Mouse (Mus musculus) urinary bladder, adult 18-20 months (tissue): ENCODE data around the gene Celf2.
A peak's percentile ranks its signal among the peaks of the same experiment; 100 is the strongest.

Experiments used
- DNase-seq, 2 experiments: peaks; one replicate each; pipeline ENCODE4 v3.0.0; 2022; ENCODE audit warnings: low spot score in 2 of 2, mixed read lengths in 2 of 2

Celf2 gene

DNA sequence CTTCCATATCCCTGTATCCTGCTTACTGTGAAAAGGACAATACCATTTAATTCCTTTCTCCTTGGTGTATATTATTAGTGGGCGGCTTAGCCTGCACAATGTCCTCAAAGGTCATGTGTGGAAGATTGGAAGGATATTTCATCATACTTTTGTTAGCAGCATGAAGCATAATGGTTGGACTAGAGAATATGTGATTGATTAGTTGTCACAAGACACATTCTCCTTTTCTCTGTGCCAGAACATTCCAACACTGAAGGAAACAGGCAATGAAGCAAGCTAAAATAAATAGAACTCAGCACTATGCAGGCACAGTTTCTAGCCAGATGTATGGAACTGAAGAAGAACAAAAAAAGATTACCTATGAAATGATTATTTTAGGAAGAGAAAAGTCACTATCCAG is 482.6 kb downstream of the Celf2 start:
- no peak for DNase-seq

DNA sequence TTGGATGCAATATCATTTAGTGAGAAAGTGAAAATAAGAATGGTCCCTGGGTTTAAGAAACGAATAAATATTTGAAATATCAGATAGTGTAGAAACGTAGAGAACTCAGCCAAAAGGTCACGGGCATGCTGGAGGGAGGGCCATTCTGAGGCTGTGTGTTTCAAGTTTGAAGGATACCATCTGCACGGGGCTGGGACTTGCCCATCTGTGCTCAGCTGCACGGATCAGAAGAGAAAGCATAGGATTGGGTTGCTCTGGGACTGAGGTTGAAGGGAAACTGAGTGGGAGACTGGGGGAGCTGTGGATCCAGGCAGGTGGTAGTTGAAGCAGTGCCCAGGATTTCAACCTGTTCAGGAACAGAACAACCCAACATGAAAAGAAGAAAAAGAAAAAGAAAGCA is 483.8 kb downstream of the Celf2 start:
- DNase-seq = peak in 1 of 2 experiments; percentile 18

DNA sequence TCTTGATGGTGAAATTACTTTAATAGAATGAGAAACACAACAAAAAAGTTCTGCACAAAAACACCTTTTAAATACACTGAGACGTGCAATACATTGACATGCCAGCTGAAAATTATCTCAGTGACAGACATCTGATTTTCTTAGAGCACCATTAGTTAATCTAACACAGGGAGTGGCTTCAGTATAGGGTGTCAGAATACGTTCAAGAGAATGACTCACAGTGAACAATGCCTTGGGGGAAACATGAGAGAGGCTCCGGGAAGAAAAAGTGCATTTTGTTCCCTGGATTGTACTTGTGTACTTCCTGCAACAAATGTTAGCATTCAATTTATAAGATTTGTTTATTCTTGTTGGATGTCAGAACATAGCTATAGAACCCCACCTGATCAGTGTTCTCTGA is 487.2 kb downstream of the Celf2 start:
- DNase-seq = no peak

DNA sequence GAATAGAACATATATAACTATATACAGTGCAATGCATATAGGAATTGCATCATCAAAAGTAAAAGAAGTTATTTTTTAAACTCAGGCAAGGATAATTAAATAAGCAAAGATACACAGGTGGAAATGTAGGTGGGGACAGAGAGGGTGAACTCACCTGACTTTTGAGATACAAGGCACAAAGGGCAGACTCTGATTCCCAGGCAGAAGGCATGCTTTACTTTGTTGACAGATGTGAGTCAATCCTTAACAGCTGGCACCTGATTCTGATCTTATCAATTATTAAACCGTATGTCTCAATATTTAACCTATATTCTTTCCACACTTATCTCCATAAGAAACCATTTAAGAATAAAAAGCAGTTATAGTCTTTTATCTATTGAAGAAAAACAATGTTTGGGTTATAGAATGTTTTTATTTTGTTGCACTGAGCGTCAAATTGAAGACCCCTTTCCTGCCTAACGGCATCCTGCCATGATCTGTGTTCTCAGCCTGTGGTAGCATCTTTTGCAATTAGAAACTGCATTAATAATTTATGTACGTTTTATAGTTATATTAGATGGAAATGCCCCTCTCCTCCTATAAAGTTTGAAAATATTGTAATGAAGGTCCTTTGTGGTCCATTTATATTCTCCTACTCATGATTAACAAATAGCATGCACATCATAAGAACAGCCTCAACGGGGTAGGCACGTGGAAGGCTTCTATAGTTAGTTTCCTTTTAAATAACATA is 491.8 kb downstream of the Celf2 start:
- DNase-seq = no peak

DNA sequence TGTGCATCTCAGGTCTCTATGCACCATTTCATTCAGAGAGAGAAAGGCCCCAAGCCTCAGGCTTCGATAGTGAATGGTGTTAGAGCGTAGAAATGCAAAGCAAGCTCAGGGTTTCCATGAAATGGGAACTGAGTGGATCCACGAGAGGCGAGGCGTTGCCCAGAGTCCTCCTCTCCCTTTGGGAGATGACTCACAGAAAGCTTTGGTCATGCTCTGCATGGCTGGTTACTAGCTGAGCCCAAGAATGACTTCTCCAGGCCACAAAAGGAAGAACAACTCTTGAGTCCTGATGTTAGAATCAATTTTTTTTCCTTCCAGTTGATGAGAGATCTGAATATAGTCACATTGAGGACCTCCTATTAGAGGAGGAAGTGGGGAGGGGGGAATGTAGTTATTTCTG is 496.2 kb downstream of the Celf2 start:
- no peak for DNase-seq

DNA sequence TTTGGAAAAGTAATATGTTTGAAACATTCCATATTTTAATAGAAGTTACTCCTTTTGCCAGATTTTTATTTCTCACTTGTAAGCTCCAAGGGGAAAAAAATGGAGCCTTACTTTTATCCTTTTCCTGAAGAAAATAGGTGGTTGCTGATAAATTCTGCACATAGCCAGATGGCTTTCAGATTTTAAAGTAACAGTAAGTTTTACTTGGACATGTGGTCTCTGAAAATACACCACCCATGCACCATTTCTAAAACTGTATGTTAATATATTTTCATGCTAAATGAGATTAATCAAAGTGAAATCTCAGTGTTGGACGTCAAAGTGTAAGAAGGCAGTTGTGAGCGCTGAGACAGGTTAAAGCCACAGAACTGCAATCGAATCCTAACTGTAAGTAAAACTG is 502.5 kb downstream of the Celf2 start:
- DNase-seq = no peak

DNA sequence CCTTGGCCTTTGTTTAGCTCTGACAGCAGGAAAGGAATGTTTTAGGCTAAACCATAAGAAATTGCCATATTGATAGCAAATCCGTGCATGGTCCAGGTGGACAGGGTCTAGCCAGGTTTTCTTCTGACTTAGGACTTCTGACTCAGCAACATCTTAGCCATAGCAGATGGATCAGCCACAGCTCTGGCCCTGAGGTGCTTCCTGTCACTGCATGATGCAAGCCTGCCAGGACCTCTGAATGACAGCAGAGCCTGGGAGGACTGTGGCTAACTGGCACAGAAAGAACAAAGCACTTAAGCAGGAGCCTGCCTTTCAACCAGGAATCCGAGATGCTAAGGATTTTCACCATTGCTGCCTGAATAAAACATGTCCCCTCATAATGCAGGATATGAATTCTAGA is 507.4 kb downstream of the Celf2 start:
- DNase-seq = no peak

DNA sequence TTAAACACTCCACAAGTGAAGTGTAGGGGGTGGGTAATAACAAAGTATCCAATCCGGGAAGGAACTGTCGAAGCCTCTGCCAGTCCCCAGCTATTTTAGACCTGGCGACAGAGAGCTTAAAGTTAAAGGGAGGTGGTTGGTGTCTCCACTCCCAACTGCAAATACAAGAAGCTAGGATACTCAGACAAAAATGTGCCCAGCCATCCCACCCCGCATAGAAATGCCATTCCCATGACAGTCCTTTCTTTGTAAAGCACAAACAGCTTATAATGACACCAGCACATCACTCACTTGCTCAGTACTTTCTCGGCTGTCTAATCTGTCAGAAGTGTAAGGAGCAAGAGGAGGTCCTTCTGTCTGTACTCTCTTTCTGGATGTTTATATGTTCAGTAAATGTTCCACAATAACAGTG is 518.3 kb downstream of the Celf2 start:
- DNase-seq = no peak

DNA sequence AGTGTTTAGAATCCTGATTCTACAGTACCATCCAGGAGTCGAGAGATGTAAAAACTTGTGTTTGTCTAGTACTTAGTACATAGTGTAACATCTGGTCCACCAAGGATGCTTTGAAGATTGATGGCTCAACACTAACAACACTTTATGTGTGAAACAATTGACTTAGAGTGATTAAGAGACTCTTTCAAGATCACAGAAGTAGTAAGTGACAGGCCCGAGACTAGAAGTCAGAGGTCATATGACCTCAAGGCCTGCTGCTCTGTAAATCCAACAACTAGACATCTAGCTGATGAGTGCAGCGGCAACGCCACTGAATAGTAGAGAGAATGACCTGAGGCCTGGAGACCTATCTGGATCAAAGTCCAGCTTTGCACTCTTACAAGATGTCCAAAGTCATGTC is 523.7 kb downstream of the Celf2 start:
- no peak for DNase-seq

DNA sequence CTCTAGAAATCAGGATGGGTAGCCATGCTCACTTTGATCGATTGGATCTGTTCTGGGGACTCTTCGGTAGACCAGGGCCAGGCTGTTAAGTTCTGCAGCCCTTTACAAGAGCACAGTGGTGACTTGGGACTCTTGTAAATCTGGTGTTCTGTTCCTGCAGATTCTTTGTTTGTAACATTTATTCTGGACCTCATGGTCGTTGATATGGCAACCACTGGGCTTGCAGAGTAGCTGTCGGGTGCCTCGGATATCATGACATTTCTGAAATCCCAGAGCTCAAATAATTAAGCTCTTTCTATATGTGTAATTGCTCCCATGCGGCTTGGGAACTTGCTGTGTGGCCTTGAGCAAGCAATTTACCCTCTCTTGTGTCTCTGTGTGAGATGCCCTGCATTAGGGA is 525.5 kb downstream of the Celf2 start:
- DNase-seq = no peak

DNA sequence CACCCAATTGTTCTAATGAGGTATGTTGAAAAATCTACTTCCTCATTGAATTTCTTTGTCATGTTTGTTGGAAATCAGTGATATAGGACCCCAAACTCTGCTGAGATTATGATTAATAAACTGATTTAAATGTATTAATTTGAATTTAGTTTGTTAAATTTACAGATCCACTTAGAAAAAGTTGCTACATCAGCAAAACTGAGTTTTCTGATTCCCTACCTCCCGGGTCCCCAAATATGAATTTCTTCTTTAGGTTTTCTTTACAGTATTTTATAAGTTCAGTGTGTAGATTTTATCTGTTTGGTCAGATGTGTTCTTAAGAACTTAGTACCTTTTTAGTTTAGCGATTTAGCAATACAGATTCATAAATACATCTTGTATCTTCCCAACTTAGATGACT is 533.1 kb downstream of the Celf2 start:
- DNase-seq = no peak

DNA sequence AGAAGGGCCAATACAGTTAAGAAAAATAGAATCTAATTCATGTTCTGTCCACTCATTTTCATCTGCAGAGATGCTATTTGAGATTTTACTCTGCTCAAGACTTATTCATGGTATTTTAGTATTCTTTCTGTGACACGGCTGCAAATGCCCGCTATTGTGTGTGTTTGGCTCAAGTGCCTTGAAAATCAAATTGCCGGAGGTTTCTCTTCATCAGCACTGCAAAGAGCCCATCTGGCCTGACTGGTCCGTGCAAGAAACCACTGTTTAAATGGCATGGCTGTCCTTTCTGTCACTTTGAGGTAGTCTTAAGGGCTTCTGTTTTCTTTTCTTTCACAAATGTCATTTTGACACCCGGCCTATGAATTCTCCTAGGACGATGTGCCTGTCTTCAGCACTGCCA is 540.1 kb downstream of the Celf2 start:
- DNase-seq = no peak

DNA sequence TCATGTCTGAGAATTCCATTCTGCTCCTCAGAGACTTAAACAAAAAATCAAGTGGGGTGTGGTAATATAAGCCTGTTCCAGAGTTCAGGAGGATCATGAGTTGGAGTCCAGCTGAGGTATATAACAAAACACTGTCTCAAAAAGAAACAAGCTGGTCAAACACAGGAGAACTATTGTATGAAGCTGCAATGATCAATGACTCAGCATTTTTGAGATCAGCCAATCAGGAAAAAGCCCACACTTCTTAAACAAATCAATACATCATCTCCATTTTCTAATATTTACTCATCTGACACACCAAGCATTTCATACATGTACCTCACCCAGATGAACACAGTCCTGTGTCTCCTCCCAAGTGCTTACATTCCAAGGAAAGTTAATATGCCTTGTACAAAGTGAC is 544.1 kb downstream of the Celf2 start:
- DNase-seq = no peak

DNA sequence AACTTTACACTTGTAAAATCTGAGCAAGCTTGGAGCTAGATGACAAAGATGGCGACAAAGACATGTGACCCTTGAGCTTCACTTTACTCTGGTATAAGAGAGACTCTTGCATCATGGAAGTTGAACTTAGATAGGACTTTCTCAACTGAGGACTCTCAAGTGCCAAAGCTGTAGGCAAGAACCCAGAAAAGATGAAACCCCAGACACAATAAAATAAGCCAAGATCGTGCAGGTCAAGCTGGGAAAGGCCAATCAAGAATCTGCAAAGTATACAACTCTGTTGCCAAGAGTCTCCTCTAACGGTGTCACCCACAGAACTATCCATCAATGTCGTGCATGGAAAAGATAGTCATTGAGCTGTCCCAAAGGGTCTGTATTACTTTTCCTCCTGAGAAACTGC is 558.7 kb downstream of the Celf2 start:
- DNase-seq = no peak

DNA sequence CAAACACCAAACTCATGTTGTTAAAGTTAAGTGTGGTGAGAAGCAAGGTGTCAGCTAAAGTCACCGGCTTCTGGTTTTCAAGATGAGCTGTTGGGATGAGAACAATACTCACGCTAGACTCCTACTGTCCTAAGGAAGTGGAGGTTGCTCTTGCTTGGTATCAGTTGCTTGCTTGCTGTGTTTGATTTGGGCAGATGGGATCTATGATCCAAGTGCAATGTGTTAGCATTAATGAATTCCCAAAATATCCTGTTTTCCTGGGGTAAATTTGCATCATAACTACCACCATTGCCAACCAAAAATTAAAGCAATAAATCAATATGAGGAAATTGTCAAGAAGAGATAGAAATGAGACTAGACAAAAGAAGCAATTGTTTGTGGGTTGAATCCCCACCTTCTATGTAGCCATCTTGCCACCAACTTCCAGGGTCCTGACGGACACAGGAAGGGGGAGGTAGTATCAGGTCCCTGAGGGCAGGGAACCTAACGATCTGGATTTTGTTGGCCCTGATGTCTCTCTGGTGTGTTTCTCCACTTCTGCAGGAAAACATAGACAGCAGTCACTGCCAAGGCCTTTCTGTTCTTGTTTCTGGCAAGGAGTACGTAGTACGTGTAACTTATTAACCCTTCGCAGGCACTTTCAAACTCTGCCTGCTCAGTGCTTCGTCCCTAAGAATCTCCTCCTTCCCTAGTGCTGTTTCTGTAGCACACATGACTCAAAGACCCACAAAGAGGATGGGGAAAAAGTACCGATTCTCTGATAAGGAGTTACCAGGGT is 563.5 kb downstream of the Celf2 start:
- no peak for DNase-seq

DNA sequence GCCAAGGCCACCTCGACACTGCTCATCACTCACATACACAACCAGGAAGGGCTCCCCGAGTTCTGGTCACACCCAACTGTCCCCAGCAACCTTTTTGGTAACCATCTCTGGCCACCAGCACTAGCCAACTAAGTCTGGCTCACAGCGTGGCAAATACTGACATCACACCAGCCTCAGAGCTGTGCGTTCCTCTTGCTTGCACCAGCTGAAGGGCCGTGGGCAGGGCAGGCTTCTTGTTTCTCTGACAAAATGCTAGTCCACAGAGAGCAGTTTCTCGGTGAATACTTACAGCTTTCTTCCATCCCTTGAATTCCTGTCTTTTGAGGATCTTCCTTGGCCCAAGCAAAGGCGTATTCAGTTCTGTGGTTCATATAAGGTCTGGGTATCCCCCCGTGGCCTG is 565.7 kb downstream of the Celf2 start:
- DNase-seq = no peak

DNA sequence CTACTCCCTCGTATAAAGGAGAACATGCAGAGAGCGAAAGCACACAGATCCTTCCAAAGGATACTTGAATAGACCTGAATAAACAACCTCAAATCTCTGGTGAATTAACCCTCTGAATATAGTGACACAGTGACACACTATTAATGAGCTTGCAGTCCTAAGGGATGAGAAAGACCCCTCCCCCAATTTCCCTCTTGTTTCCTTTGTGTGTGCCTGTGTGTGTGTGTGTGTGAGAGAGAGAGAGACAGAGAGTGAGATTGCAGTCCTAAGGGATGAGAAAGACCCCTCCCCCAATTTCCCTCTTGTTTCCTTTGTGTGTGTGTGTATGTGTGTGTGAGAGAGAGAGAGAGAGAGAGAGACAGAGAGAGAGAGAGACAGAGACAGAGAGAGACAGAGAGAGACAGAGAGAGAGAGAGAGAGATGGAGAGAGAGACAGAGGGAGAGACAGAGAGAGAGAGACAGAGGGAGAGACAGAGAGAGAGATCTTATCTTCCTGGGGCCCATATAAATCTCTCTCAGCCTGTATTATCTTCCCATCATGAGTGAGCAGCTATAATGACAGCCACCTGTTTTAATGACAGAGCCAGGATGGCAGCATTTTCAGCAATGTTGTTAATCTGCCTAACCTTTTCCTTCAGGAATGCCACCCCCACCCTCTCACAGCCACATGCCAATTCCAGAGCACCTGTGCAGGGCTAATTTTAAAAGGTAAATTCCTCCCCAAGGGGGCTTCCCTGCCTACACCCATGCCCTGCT is 566.5 kb downstream of the Celf2 start:
- DNase-seq = no peak

DNA sequence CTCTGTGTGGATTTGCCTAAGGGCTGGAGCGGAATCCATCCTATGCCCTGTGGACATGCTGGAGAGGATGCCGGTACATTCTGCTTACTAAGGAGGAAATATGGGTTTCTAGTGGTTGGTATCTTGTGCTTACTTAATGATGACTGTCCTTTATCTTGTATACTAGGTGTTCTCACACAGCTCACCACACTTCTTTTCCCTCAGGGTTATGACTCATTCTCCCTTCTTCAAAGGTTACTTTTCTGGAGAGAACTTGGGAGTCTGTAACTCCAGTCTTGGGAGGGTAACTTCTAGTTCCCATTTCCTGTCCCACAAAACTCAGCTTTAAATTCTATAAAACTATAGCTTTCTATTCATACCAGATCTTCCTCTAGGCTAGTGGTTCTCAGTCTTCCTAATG is 570.2 kb downstream of the Celf2 start:
- no peak for DNase-seq

DNA sequence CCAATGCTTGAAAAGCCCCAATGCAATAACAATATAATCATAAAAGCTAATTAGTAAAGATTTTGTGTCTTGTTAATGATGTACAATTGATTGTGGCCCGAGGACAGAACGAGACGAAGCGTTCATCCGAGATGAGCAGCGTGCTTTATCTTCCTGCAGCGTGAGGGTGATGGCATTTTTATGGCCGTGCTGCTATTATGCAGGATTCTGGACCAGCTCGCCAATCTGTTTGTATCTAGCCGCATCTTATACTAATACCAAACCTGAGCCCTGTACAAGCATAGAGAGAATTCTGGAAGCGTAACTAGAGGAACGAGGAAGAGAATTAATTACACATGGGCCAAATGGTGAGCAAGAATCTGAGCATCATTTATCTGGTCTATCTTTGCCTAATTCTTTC is 576.2 kb downstream of the Celf2 start:
- no peak for DNase-seq

DNA sequence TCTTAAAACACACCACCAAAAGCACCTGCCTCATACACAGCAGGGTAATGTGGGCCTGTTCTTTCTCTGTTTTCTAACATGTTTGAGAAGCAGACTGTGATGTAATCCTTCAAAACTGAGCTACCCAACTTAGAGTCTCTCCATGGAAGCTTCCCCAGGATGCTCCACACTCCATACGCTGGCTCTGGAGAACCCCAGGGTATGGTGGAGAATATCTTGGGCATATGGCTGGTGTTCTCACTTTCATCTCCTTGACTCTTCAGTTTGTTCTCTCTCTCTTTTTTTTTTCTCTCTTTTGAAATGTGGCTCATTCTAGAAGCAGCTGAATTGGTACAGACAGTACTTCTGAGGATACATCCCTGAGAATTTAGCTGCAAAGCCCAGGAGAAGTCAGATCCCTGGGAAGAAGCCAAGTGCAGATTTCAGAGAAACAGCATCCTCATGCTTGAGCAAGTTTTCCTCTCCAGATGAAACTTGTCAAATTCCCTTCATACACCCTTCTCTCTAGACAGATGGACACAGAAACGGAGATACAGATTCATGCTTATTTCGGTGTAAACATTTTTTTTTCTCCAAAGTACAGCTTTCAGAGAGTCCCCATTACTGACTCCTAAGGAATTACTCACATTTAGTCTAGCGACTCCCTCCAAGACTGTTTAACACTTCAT is 581.5 kb downstream of the Celf2 start:
- no peak for DNase-seq

DNA sequence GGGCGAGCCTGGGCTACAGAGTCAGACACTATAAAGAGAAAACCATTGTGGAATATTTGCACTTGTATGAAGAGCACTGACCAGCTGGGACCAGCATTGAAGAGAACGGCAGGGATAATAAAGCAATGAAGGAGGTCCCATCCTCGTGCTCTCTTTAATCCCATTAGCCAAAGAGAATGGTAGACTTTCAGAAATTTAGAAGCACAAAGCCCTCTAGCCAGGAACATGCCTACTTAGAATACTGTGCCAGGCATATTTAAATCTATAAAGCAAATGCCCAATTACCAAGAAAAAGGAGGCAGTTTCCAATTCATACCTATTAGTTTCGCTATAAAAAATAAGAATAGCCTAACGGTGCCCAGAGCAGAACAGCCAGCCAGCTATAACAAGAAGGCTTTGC is 583.9 kb downstream of the Celf2 start:
- no peak for DNase-seq

DNA sequence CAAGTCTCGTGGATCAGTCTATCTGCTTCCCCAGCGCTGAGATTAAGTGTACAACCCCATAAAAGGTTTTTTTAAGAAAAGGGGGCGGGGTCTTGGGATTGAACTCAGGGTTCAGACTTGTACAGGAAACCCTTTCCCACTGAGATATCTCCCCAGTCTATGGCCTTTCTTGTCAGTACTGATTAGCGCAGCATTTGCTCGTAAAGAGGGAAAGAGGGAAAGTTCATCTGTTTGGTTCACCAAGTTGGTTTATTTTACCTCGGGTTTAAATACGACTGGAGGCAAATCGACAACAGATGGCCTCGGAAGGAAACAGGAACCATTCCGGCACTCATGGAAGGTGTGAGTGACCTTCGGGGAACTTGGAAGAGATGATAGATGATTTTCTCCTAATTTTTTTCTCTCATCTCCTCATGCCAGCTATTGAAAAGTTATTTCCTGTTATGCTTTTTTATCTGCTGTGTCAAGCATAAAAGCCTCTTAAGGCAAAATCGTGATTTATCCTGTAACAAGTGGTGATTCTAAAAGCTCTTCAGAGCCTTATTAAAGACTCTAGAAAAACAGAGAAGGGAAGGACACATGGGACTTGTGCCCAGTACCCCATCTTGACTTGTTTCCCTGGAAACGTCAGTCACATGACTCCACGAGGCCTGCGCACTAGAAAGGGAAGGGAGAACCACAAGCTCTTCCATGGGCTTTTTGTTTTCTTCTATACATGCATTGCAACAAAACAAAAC is 585.5 kb downstream of the Celf2 start:
- DNase-seq = no peak
